Mouse (Mus musculus) cerebellum, adult 2 months (tissue): ENCODE measurements around the gene Tlcd1. TPM values are rescaled to one million over a fixed set of nuclear protein-coding genes. Genes with fewer than 3 reads are reported as not detected.
"Not testable (repeated sequence)": the region's sequence is repeated elsewhere in the genome, so short reads cannot be mapped to it uniquely, and the experiment has no call there.

Experiments
- DNase-seq, 2 experiments: peaks; one replicate each; pipeline ENCODE4 v3.0.0; 2021
- H3K27ac ChIP-seq: fragments of 200-500 bp; 2 replicates; pipeline ENCODE4 v1.5.1; 2012; ENCODE audit warnings: low read length, control low read depth, inconsistent platforms; ENCODE audit not compliant: insufficient read depth
- H3K27me3 ChIP-seq: fragments of 200-500 bp; 2 replicates; pipeline ENCODE4 v1.6.1; 2012; ENCODE audit warnings: inconsistent platforms, mild to moderate bottlenecking, low read length, moderate library complexity; ENCODE audit not compliant: control insufficient read depth, insufficient read depth
- H3K4me1 ChIP-seq: fragments of 200-500 bp; 2 replicates; pipeline ENCODE4 v1.6.1; 2011; ENCODE audit warnings: low read length; ENCODE audit not compliant: control insufficient read depth, insufficient read depth
- H3K4me3 ChIP-seq: fragments of 200-500 bp; replicated peaks from 2 replicates; pipeline ENCODE3; 2011; ENCODE audit warnings: mild to moderate bottlenecking, low read depth, low read length, control low read depth; ENCODE audit not compliant: insufficient read depth
- CTCF ChIP-seq: fragments of 200-500 bp; IDR thresholded peaks from 2 replicates; pipeline ENCODE4 v1.5.1; 2011; ENCODE audit warnings: low read depth, mild to moderate bottlenecking, control low read depth, low read length, moderate library complexity, borderline replicate concordance; ENCODE audit not compliant: insufficient read depth
- POLR2A ChIP-seq: fragments of 200-500 bp; IDR thresholded peaks from 2 replicates; pipeline ENCODE4 v1.6.1; 2011; ENCODE audit warnings: low read length, control low read depth, borderline replicate concordance; ENCODE audit not compliant: insufficient read depth
- WGBS: fragments of 180-500 bp; shearing (Covaris S2); methylation state at CpG from one replicate; pipeline ENCODE4 v1.1.7; 2018; 5-methylcytosine and 5-hydroxymethylcytosine counted together
- polyA plus RNA-seq: library from polyadenylated mRNA; depleted of rRNA; stranded (reverse); fragments of >200 nt; gene quantifications from 2 replicates; pipeline ENCODE4 v1.2.3, GENCODE M21; 2012

The Tlcd1 gene
- polyA plus RNA-seq, 1 experiment = 147 TPM

- Histone ChIP-seq H3K4me3 (peak overlapping the region; percentile 15), H3K4me1 (peaks cover 5% of the 10 kb centered on the region), H3K27me3 (no peaks in the 10 kb centered on the region), H3K27ac (no peak overlapping the region)
- DNase-seq = no peak
- 45% methylated on average over 2 of the region's 2 CpGs for WGBS
- TF ChIP-seq POLR2A (no peak), CTCF (no peak)
Observed at GRCm38 (mm10) chr11:78181830-78182357, 5.4 kb downstream of the Tlcd1 start.

- peak overlapping the region; percentile 84 for H3K4me3 ChIP-seq
- peaks cover 5% of the 10 kb centered on the region for H3K4me1 ChIP-seq
- no peaks in the 10 kb centered on the region for H3K27me3 ChIP-seq
- H3K27ac ChIP-seq = no peak overlapping the region
- DNase-seq = no peak
- no peak for TF ChIP-seq POLR2A
- TF ChIP-seq CTCF = no peak
- WGBS = 5% methylated on average over 7 of the region's 7 CpGs
Observed at GRCm38 (mm10) chr11:78182450-78182849, 5.9 kb downstream of the Tlcd1 start.

- TF ChIP-seq CTCF (peak; percentile 38; the same call in 1 of the 2 replicates), POLR2A (peak; percentile 98; the same call in 1 of the 2 replicates)
- peaks cover 5% of the 10 kb centered on the region for H3K4me1 ChIP-seq
- 1% methylated on average over 38 of the region's 38 CpGs for WGBS
- peak within 1 kb of the TSS; percentile 84 for H3K4me3 ChIP-seq
- H3K27ac ChIP-seq = peak within 1 kb of the TSS; percentile 67
- H3K27me3 ChIP-seq = no peaks in the 10 kb centered on the region
- peak; percentile 91 for DNase-seq
Observed at GRCm38 (mm10) chr11:78182961-78183844, 6.7 kb downstream of the Tlcd1 start, which contains the start of gene Rpl23a. TSS of gene Rpl23a (minus strand) at chr11:78183584.

GRCm38 (mm10) chr11:78183884-78184514 lies 7.5 kb downstream of the Tlcd1 start:
- DNase-seq = no peak
- Histone ChIP-seq H3K27me3 (peaks cover 3% of the 10 kb centered on the region; the same call in 1 of the 2 replicates), H3K4me3 (no peak overlapping the region), H3K4me1 (peaks cover 2% of the 10 kb centered on the region; the same call in 1 of the 2 replicates), H3K27ac (no peak overlapping the region)
- TF ChIP-seq CTCF = no peak
- TF ChIP-seq POLR2A = no peak
- 49% methylated on average over 10 of the region's 10 CpGs for WGBS

- H3K4me3 ChIP-seq, H3K4me1 ChIP-seq, H3K27ac ChIP-seq, DNase-seq, H3K27me3 ChIP-seq: not testable (repeated sequence)
- 94% methylated on average over 6 of the region's 6 CpGs for WGBS
Observed at GRCm38 (mm10) chr11:78184702-78185101, 8.2 kb downstream of the Tlcd1 start.

- peaks cover 3% of the 10 kb centered on the region; the same call in 1 of the 2 replicates for H3K27me3 ChIP-seq
- peak within 1 kb of the TSS; percentile 32 for H3K4me3 ChIP-seq
- H3K4me1 ChIP-seq = no peaks in the 10 kb centered on the region
- peak in 1 of 2 experiments; percentile 40 for DNase-seq
- TF ChIP-seq CTCF (no peak), POLR2A (no peak)
- 1% methylated on average over 79 of the region's 80 CpGs for WGBS
- H3K27ac ChIP-seq = no peak within 1 kb of the TSS
Observed at GRCm38 (mm10) chr11:78188331-78189233, 12.1 kb downstream of the Tlcd1 start, which contains the start of gene Rab34. TSS of gene Rab34 (plus strand) at chr11:78188430.

GRCm38 (mm10) chr11:78189234-78190040 lies 12.9 kb downstream of the Tlcd1 start:
- peak overlapping the region; percentile 32 for H3K4me3 ChIP-seq
- peak; percentile 32 to 43 for DNase-seq
- WGBS = 3% methylated on average over 42 of the region's 42 CpGs
- TF ChIP-seq POLR2A (no peak), CTCF (no peak)
- H3K4me1 ChIP-seq = no peaks in the 10 kb centered on the region
- H3K27ac ChIP-seq = no peak overlapping the region
- H3K27me3 ChIP-seq = peaks cover 3% of the 10 kb centered on the region; the same call in 1 of the 2 replicates
